ENCODE assay signal across 15 mouse cellular contexts in the genomic region with DNA sequence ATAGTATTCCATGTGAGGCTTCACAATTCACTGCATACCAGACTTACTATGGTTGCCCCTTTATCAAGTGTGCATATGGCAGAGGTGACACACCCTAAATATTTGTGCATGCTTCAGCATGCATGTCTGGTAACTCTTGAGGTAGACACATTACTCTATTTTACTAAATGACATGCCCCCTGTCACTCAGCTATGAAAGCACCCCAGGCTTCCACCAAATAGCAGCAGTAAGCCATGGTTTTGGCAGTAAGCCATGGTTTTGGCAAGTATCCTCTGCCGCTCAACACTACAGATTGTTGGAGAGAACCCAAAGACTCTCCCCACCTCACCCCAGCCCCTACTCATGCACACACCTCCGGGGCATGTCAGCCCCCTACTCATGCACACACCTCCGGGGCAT.
DNase-seq lines count a peak whose midpoint lies in the region; ATAC-seq lines count a peak whose summit lies in the region.
"Had no signal": no experiment of that assay in that cellular context is flagged by ENCODE, and none has a peak within 500 bp of the region (broad histone marks: within the 10 kb centered on the region; RNA-seq: fewer than 3 reads in every experiment).

No protein-coding gene starts in this region.

- no peaks in the 10 kb centered on the region for H3K27me3 ChIP-seq in heart, embryonic 12.5 days (replicated peaks)
- H3K27me3 ChIP-seq in embryonic facial prominence, embryonic 14.5 days (replicated peaks; ENCODE audit: control insufficient read depth, insufficient read depth, low read length), result no peaks in the 10 kb centered on the region
- H3K27me3 ChIP-seq: CH12.LX; midbrain, embryonic 12.5 days had no signal

- DNase-seq in heart, adult 9 months (ENCODE audit: low spot score in 2 of 2), result no peak
- DNase-seq in left cerebral cortex, postnatal 4 days, result peak; percentile 37
- no peak for DNase-seq in left cerebral cortex, adult 9 months (ENCODE audit: low spot score in 2 of 2)
- peak; percentile 66 for DNase-seq in brain, adult 2 months (ENCODE audit: low read depth, low spot score)
- peak; percentile 88 for DNase-seq in embryonic facial prominence, embryonic 14.5 days (ENCODE audit: low spot score)
- no peak for DNase-seq in adrenal gland, adult 2 months
- DNase-seq: gastrocnemius, postnatal 25 days; kidney, adult 2 months; kidney, postnatal 4 days; layer of hippocampus, postnatal 36 days; lung, postnatal 14 days; thymus, postnatal 4 days had no signal

- no peak overlapping the region for H3K9ac ChIP-seq in heart, embryonic 12.5 days
- no peak overlapping the region for H3K9ac ChIP-seq in embryonic facial prominence, embryonic 14.5 days (ENCODE audit: low read depth, low read length)
- H3K9ac ChIP-seq: midbrain, embryonic 12.5 days had no signal

- 50% methylated on average over 3 of the region's 3 CpGs for WGBS in heart, embryonic 12.5 days
- WGBS in embryonic facial prominence, embryonic 14.5 days, result 49% methylated on average over 3 of the region's 3 CpGs

- H3K4me2 ChIP-seq in heart, embryonic 12.5 days, result no peak overlapping the region
- H3K4me2 ChIP-seq in embryonic facial prominence, embryonic 14.5 days (ENCODE audit: low read depth, low read length), result no peak overlapping the region
- H3K4me2 ChIP-seq: midbrain, embryonic 12.5 days had no signal

- H3K4me1 ChIP-seq in heart, embryonic 12.5 days (replicated peaks), result peaks cover 13% of the 10 kb centered on the region
- peaks cover 7% of the 10 kb centered on the region; the same call in 1 of the 2 replicates for H3K4me1 ChIP-seq in embryonic facial prominence, embryonic 14.5 days (ENCODE audit: control insufficient read depth, insufficient read depth, low read length)

- H3K36me3 ChIP-seq in heart, embryonic 12.5 days, result peaks cover 57% of the 10 kb centered on the region
- peaks cover 40% of the 10 kb centered on the region for H3K36me3 ChIP-seq in embryonic facial prominence, embryonic 14.5 days (ENCODE audit: control insufficient read depth, insufficient read depth, low read length)

- ATAC-seq in heart, embryonic 12.5 days (ENCODE audit: insufficient number of reproducible peaks, low FRiP score), result peak; percentile 25; the same call in 1 of the 2 replicates
- ATAC-seq in embryonic facial prominence, embryonic 14.5 days (ENCODE audit: low read depth), result peak; percentile 76

- intact Hi-C loops in left cerebral cortex, postnatal 4 days (cut with DNase I), result no loop called here

- no peak overlapping the region for H3K27ac ChIP-seq in heart, embryonic 12.5 days (ENCODE audit: poor library complexity, severe bottlenecking)
- no peak overlapping the region for H3K27ac ChIP-seq in embryonic facial prominence, embryonic 14.5 days (replicated peaks; ENCODE audit: low read depth, low read length)
- H3K27ac ChIP-seq: midbrain, embryonic 12.5 days had no signal

- H3K4me3 ChIP-seq in heart, embryonic 12.5 days, result no peak overlapping the region
- no peak overlapping the region for H3K4me3 ChIP-seq in embryonic facial prominence, embryonic 14.5 days (ENCODE audit: low read depth, low read length)
- H3K4me3 ChIP-seq: midbrain, embryonic 12.5 days had no signal

- no peaks in the 10 kb centered on the region for H3K9me3 ChIP-seq in heart, embryonic 12.5 days (replicated peaks)
- no peaks in the 10 kb centered on the region for H3K9me3 ChIP-seq in embryonic facial prominence, embryonic 14.5 days (ENCODE audit: control insufficient read depth, low read length)
- H3K9me3 ChIP-seq: midbrain, embryonic 12.5 days had no signal

Comparison
In these comparisons a context has a peak if more than half of its experiments do, and no peak if none do; other contexts are left out.
1. DNase-seq: peak in left cerebral cortex, postnatal 4 days (single experiment), brain, adult 2 months (single experiment) and embryonic facial prominence, embryonic 14.5 days (single experiment); none in heart, adult 9 months (0 of 2), left cerebral cortex, adult 9 months (0 of 2) and adrenal gland, adult 2 months (single experiment).